Comparison of ENCODE assay signal across 9 mouse cellular contexts in genomic region chr14:30825021-30825475, GRCm38 (mm10). TPM values are rescaled to one million over a fixed set of nuclear protein-coding genes. Genes with fewer than 3 reads are reported as not detected.
DNase-seq lines count a peak whose midpoint lies in the region; ATAC-seq and TF ChIP-seq lines count a peak whose summit lies in the region.
"Had no signal": no experiment of that assay in that cellular context is flagged by ENCODE, and none has a peak within 500 bp of the region (broad histone marks: within the 10 kb centered on the region; RNA-seq: fewer than 3 reads in every experiment).

No protein-coding gene starts in this region.

- H3K4me1 ChIP-seq in testis, adult 2 months (ENCODE audit: control insufficient read depth, insufficient read depth, low read length), result peaks cover 5% of the 10 kb centered on the region
- H3K4me1 ChIP-seq in liver, embryonic 12.5 days, result peaks cover 48% of the 10 kb centered on the region

- H3K4me2 ChIP-seq in liver, embryonic 12.5 days, result peak overlapping the region; percentile 91

- H3K36me3 ChIP-seq in testis, adult 2 months (ENCODE audit: control insufficient read depth, insufficient read depth, low read length), result no peaks in the 10 kb centered on the region
- peaks cover 5% of the 10 kb centered on the region for H3K36me3 ChIP-seq in liver, embryonic 12.5 days

- no peak for TF ChIP-seq POLR2A in testis, adult 2 months (IDR thresholded peaks at IDR 0.05; ENCODE audit: control insufficient read depth, low read depth, low read length)

- no peak for ATAC-seq in liver, embryonic 12.5 days

- peak overlapping the region; percentile 90; the same call in 1 of the 2 replicates for H3K27ac ChIP-seq in gastrocnemius, adult 2 months
- H3K27ac ChIP-seq in testis, adult 2 months (ENCODE audit: control insufficient read depth, insufficient read depth, low read depth, low read length), result no peak overlapping the region
- no peak overlapping the region for H3K27ac ChIP-seq in liver, embryonic 12.5 days

- no peaks in the 10 kb centered on the region for H3K27me3 ChIP-seq in testis, adult 2 months (ENCODE audit: control insufficient read depth, insufficient read depth, low read length)
- no peaks in the 10 kb centered on the region for H3K27me3 ChIP-seq in liver, embryonic 12.5 days (replicated peaks)

- intact Hi-C loops in gastrocnemius, adult 2 months (cut with DNase I), result loop anchor here (5.0 to 10.0 kb wide), 2 partner anchors 42 to 110 kb away; partner anchors contain the start of gene Sfmbt1

- no peak for DNase-seq in gastrocnemius, adult 2 months
- DNase-seq in gastrocnemius, adult 8-10 months (ENCODE audit: low spot score in 2 of 2), result no peak
- no peak for DNase-seq in testis, postnatal 14 days (ENCODE audit: low spot score)
- DNase-seq in adrenal gland, adult (ENCODE audit: inconsistent age in 2 of 2, low spot score in 1 of 2), result no peak
- no peak for DNase-seq in layer of hippocampus, postnatal 36 days
- no peak for DNase-seq in lung, postnatal 10 days

- no peaks in the 10 kb centered on the region for H3K9me3 ChIP-seq in liver, embryonic 12.5 days (replicated peaks)

- H3K9ac ChIP-seq in liver, embryonic 12.5 days, result no peak overlapping the region

- H3K4me3 ChIP-seq in gastrocnemius, adult 2 months, result peak overlapping the region; percentile 75
- H3K4me3 ChIP-seq in testis, adult 2 months (ENCODE audit: control insufficient read depth, low read depth, low read length), result peak overlapping the region; percentile 23; the same call in 1 of the 2 replicates
- peak overlapping the region; percentile 83 for H3K4me3 ChIP-seq in liver, embryonic 12.5 days

- 34% methylated on average over 5 of the region's 5 CpGs for WGBS in liver, embryonic 12.5 days (ENCODE audit: insufficient replicate concordance)

- no peak for TF ChIP-seq CTCF in gastrocnemius, adult 2 months (IDR thresholded peaks at IDR 0.05)
- no peak for TF ChIP-seq CTCF in testis, adult 2 months (IDR thresholded peaks at IDR 0.05; ENCODE audit: control insufficient read depth, insufficient read depth, insufficient replicate concordance, low read depth, low read length)

RNA-seq across cellular contexts. Expression of gene Tmem110, which starts 0.3 kb away (rescaled TPM):
- 10 to 100 TPM in 1 of 2 experiments, 1 to 10 TPM in 1; 6.2 to 12.6 TPM for total RNA-seq in gastrocnemius, adult 2 months (2021)
- total RNA-seq in gastrocnemius, adult 8-10 months (2022), result 10 to 100 TPM in 1 of 4 experiments, 1 to 10 TPM in 3; 6.3 to 10.6 (median 7.2) TPM
- polyA plus RNA-seq in testis, adult 2 months (2012; rRNA removed), result 3.6 and 3.7 TPM in 2 replicates
- 16.1 and 17.3 TPM in 2 replicates for polyA plus RNA-seq in liver, embryonic 12.5 days (2016; fragmentation: Nextera tagmentation; extraction: Ambion mirVana)
- total RNA-seq in layer of hippocampus, postnatal 36 days (2021), result 10 to 100 TPM; 19.7 to 23.9 TPM

RNA-seq across cellular contexts. Expression of gene Mustn1, which starts 54.0 kb away (rescaled TPM):
- total RNA-seq in gastrocnemius, adult 2 months (2021), result 10 to 100 TPM; 53.6 to 65.4 TPM
- 100 to 1,000 TPM in 1 of 4 experiments, 10 to 100 TPM in 3; 54.5 to 111 (median 61.6) TPM for total RNA-seq in gastrocnemius, adult 8-10 months (2022)
- 1.3 and 1.7 TPM in 2 replicates for polyA plus RNA-seq in testis, adult 2 months (2012; rRNA removed)
- 0.49 and 0.51 TPM in 2 replicates for polyA plus RNA-seq in liver, embryonic 12.5 days (2016; fragmentation: Nextera tagmentation; extraction: Ambion mirVana)
- total RNA-seq in layer of hippocampus, postnatal 36 days (2021), result 1 to 10 TPM; 2.2 to 2.7 TPM
- total RNA-seq: hematopoietic stem cell, adult 5-6 weeks had no signal

Comparison
In these comparisons a context has a peak if more than half of its experiments do, and no peak if none do; other contexts are left out.
1. H3K4me3 ChIP-seq: peak in every context shown above with its lines; median percentile 83 in liver, embryonic 12.5 days; 75 in gastrocnemius, adult 2 months; 23 in testis, adult 2 months.
2. RNA of gene Mustn1, which starts 54.0 kb away (total RNA-seq): 53.6 to 65.4 TPM in gastrocnemius, adult 2 months and 54.5 to 111 TPM in gastrocnemius, adult 8-10 months; 2.2 to 2.7 TPM in layer of hippocampus, postnatal 36 days; every median in the first group is over 10 times any median in the second.